Mouse (Mus musculus): ENCODE data around the gene Hivep1. TPM values are rescaled to one million over a fixed set of nuclear protein-coding genes. Genes with fewer than 3 reads are reported as not detected.

Hivep1 gene
- polyA plus RNA-seq, 1 experiment from 2014 or later: 4.6 TPM

DNA sequence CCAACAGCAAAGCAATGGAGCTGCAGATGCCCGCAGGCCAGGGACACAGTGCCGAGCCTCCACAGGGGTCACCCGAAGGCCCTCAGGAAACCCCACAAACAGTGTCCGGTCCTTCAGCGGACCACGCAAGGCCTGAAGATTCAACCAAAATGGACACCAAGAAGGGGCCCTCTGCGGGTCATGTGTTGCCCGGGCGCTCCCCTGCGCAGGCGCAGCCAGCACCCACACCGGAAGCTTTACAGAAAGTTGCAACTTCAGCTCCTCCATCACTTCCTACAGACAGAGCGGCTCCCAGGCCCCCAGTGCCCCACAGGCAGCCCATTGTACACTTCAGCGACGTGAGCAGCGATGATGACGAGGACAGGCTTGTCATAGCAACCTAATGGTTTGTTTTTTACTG lies 132.3 kb downstream of the Hivep1 start:
- Histone ChIP-seq H3K27ac (no peak overlapping the region), H3K9ac (no peak overlapping the region), H3K4me1 (no peaks in the 10 kb centered on the region), H3K27me3 (replicated peaks) (no peaks in the 10 kb centered on the region), H3K4me3 (no peak overlapping the region), H3K36me3 (peaks cover 25% of the 10 kb centered on the region), H3K4me2 (no peak overlapping the region), H3K9me3 (replicated peaks) (no peaks in the 10 kb centered on the region)
- ATAC-seq: no peak
- WGBS (ENCODE audit: insufficient replicate concordance): 90% methylated on average over 17 of the region's 17 CpGs

DNA sequence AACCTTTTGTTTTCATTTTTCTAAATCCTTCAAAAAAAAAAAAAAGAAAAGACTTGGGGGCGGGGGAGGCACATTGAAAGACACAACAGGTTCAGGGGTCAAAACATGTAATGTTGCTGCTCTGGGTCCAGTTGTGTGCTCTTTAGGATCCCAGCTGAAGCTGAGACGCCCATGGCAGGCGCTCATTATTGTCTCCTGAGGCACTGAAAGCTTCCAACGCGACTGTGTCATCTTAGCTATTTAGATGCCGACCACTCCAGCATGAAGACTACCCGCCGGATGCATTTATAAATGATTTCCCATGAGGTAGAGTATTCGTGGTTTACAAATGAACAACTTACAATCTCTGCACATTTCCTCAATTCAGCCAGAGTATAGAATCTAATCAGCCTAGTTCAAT lies 141.2 kb downstream of the Hivep1 start:
- no peak overlapping the region for H3K27ac ChIP-seq
- H3K4me1 ChIP-seq: no peaks in the 10 kb centered on the region
- WGBS (ENCODE audit: insufficient replicate concordance): 69% methylated on average over 9 of the region's 9 CpGs
- H3K9ac ChIP-seq: no peak overlapping the region
- no peak overlapping the region for H3K4me2 ChIP-seq
- no peak overlapping the region for H3K4me3 ChIP-seq
- H3K36me3 ChIP-seq: no peaks in the 10 kb centered on the region
- no peaks in the 10 kb centered on the region for H3K9me3 ChIP-seq (replicated peaks)
- H3K27me3 ChIP-seq (replicated peaks): no peaks in the 10 kb centered on the region
- no peak for ATAC-seq

DNA sequence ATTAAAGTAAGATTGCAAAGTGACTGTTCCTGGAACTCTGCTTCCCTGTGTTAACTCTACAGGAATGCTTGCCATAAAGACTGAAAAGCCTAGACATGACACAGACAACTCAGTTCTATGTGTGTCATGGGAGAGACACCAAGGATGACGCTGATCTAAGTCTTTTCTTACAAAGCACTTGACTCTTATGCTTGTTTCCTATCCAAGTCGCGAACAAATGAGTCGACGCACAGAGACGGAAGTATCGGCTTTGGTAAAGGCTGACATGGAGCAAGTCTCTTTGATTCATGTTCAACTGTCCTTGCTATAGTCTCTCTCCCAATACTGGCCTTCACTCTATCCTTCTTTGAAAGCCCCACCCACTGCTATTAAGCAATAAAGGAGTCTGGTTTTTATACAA lies 143.8 kb downstream of the Hivep1 start:
- H3K4me2 ChIP-seq: no peak overlapping the region
- H3K4me3 ChIP-seq: no peak overlapping the region
- H3K4me1 ChIP-seq: no peaks in the 10 kb centered on the region
- no peak overlapping the region for H3K27ac ChIP-seq
- no peaks in the 10 kb centered on the region for H3K27me3 ChIP-seq (replicated peaks)
- no peak overlapping the region for H3K9ac ChIP-seq
- no peaks in the 10 kb centered on the region for H3K36me3 ChIP-seq
- 78% methylated on average over 7 of the region's 7 CpGs for WGBS (ENCODE audit: insufficient replicate concordance)
- no peak for ATAC-seq
- no peaks in the 10 kb centered on the region for H3K9me3 ChIP-seq (replicated peaks)

DNA sequence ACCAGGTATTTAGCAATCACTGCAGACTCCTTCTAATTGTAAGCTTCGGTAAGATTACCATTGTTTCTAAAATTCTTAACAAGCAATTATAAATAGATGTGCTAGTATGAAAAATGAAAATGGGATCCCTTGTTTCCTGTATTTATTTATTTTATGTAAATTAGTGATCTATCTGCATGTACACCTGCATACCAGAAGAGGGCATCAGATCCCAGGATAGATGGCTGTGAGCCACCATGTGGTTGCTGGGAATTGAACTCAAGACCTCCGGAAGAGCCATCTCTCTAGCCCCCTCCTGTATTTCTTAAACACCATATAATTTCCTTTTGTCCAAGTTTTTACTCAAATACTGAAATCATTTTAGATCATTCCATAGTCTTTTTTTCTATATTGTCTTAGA lies 145.8 kb downstream of the Hivep1 start:
- Histone ChIP-seq H3K9ac (no peak overlapping the region), H3K4me3 (no peak overlapping the region), H3K27me3 (replicated peaks) (no peaks in the 10 kb centered on the region), H3K36me3 (no peaks in the 10 kb centered on the region), H3K27ac (no peak overlapping the region), H3K9me3 (replicated peaks) (no peaks in the 10 kb centered on the region), H3K4me1 (no peaks in the 10 kb centered on the region), H3K4me2 (no peak overlapping the region)
- 73% methylated on average over 2 of the region's 2 CpGs for WGBS (ENCODE audit: insufficient replicate concordance)
- no peak for ATAC-seq

DNA sequence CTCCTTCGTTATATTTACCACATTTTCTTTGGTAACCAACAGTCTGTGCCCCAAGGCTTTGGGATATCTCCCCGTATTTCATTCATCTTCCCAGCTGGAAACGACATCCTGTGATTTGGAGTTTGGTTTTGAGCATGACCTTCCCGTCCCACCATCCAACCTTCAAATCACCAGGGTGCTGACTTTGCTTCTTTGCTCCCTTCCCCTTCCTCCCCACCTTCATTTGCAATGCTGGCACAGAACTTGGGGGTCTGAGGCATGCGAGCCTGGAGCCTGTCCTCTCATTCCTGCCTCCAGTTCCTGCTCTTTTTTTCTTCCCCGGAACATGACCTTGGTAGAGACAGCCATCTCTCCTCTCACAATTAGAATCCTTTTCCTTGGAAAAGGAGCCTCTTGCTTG lies 161.7 kb downstream of the Hivep1 start:
- H3K9me3 ChIP-seq (replicated peaks): no peaks in the 10 kb centered on the region
- no peak overlapping the region for H3K9ac ChIP-seq
- no peaks in the 10 kb centered on the region for H3K4me1 ChIP-seq
- no peak overlapping the region for H3K4me3 ChIP-seq
- H3K27ac ChIP-seq: no peak overlapping the region
- no peak overlapping the region for H3K4me2 ChIP-seq
- 67% methylated on average over 6 of the region's 6 CpGs for WGBS (ENCODE audit: insufficient replicate concordance)
- H3K27me3 ChIP-seq (replicated peaks): no peaks in the 10 kb centered on the region
- H3K36me3 ChIP-seq: no peaks in the 10 kb centered on the region
- ATAC-seq: no peak

DNA sequence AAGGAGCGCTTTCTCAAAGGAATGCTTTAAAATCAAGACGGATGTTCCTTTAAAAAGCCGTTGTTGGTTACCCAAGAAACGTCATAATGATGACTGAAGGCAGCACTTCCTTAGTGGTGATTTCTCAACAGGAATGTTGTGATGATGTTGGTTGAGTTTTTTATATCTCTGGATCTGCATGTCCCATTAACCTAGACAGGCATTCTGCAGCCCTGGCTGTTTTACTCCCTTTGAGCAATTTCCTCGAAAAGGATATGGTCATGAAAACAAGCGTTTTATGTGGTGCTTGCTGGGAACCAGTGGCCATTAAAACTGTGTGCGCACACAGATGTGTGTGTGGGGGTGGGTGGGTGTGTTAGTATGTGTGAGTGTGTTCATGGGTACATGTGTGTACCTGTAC lies 170.6 kb downstream of the Hivep1 start:
- ATAC-seq: no peak
- Histone ChIP-seq H3K4me3 (no peak overlapping the region), H3K4me1 (no peaks in the 10 kb centered on the region), H3K4me2 (no peak overlapping the region), H3K27me3 (replicated peaks) (no peaks in the 10 kb centered on the region), H3K9ac (no peak overlapping the region), H3K36me3 (no peaks in the 10 kb centered on the region), H3K27ac (no peak overlapping the region), H3K9me3 (replicated peaks) (no peaks in the 10 kb centered on the region)
- 75% methylated on average over 7 of the region's 7 CpGs for WGBS (ENCODE audit: insufficient replicate concordance)

DNA sequence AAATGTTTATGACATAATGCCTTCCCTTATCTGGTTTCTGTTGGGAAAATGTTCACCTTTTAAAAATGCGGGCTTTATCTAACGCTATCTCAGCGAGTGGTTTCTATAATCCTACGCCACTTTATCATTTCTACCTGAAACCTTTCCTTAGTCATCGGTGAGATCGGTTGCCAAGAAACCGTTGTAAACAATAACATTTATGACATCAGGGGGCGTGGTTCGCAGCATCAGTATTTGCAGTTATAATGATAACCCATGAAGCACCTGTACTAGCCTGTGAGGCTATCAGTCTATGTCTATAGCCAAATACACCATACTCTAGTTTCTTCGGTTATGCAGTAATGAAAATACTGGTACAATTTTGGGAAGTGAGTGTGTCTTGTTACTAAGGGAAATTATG lies 177.0 kb downstream of the Hivep1 start:
- no peak for ATAC-seq
- H3K27me3 ChIP-seq (replicated peaks): no peaks in the 10 kb centered on the region
- no peaks in the 10 kb centered on the region for H3K36me3 ChIP-seq
- no peak overlapping the region for H3K9ac ChIP-seq
- WGBS (ENCODE audit: insufficient replicate concordance): 73% methylated on average over 10 of the region's 10 CpGs
- H3K4me3 ChIP-seq: no peak overlapping the region
- no peaks in the 10 kb centered on the region for H3K9me3 ChIP-seq (replicated peaks)
- H3K27ac ChIP-seq: no peak overlapping the region
- H3K4me2 ChIP-seq: no peak overlapping the region
- H3K4me1 ChIP-seq: no peaks in the 10 kb centered on the region

DNA sequence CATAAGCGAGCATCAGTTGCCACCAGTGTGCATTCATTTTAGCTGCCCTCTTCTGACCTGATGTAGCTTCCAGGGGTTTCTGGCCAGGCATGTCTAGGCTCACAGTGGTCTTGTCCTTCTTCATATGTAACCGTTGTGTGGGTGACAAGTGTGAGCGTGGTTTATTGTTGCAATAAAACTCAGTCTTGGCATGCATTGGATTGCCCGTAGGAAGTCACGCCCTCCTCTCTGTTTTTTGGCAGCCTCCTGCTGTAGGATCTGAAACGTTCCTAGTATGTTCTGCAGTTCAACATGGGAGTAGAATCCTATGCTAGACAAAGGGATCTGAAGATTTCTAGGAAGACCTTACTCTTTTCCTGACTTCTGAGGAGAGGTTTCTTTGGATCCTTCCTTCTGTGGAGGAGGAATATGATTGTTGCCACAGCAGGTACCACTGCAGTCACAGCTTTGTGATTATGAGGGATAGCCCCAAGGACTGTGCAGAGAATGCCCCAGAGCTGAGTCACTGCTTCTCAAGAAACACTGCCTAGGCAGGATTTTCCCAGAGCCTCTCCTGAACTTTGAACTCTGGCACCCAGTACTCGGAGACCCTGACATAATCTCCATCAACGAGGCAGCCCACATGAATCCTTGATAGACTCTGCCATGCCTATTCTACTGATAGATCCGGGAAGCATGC lies 182.1 kb downstream of the Hivep1 start:
- no peaks in the 10 kb centered on the region for H3K27me3 ChIP-seq (replicated peaks)
- 65% methylated on average over 9 of the region's 9 CpGs for WGBS (ENCODE audit: insufficient replicate concordance)
- H3K4me1 ChIP-seq: no peaks in the 10 kb centered on the region
- H3K27ac ChIP-seq: no peak overlapping the region
- H3K4me3 ChIP-seq: no peak overlapping the region
- no peak for ATAC-seq
- H3K9ac ChIP-seq: no peak overlapping the region
- no peak overlapping the region for H3K4me2 ChIP-seq
- H3K36me3 ChIP-seq: no peaks in the 10 kb centered on the region
- H3K9me3 ChIP-seq (replicated peaks): no peaks in the 10 kb centered on the region

DNA sequence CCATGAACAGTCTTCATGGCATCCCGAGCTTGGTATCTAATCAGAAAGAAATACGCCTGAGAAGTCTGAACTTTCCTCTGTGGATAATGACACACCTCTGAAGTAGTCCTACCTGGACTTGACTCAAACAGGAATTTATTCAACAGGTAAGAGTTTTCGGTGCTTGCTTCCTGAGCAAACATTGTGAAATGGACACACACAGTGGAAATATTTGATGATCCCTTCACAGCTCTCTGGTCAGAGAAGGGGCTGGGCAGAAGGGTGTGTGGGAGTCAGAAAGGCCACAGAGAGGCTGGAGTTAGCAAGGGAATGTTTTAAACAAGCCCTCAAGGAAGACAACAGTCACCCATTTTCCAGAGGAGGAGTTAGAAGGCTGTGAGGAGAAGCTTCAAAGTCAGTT lies 186.7 kb downstream of the Hivep1 start:
- no peak overlapping the region for H3K27ac ChIP-seq
- no peak for ATAC-seq
- no peaks in the 10 kb centered on the region for H3K36me3 ChIP-seq
- H3K9me3 ChIP-seq (replicated peaks): no peaks in the 10 kb centered on the region
- no peak overlapping the region for H3K4me3 ChIP-seq
- H3K27me3 ChIP-seq (replicated peaks): no peaks in the 10 kb centered on the region
- no peak overlapping the region for H3K9ac ChIP-seq
- WGBS (ENCODE audit: insufficient replicate concordance): 71% methylated on average over 3 of the region's 3 CpGs
- H3K4me2 ChIP-seq: no peak overlapping the region
- no peaks in the 10 kb centered on the region for H3K4me1 ChIP-seq

DNA sequence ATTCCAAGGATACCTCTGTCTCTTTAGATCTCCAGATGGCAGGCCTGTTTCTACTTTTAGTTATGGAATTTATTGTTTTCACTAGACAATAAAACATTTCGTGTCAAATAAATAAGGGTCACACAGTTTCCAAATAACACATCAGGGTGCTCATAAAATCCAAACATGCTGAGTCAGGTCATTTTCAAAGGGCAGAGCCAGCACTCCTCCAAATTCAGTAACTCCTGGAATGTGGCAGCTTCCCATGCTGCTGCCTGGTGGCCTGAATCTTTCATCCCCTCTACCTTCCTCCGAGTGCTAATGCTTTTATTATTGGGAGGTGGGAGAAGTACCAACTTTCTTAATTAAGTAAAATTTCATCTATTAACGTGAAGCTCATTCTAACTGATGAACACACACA lies 190.3 kb downstream of the Hivep1 start:
- Histone ChIP-seq H3K4me1 (no peaks in the 10 kb centered on the region), H3K27ac (no peak overlapping the region), H3K9me3 (replicated peaks) (no peaks in the 10 kb centered on the region), H3K4me2 (no peak overlapping the region), H3K36me3 (no peaks in the 10 kb centered on the region), H3K9ac (no peak overlapping the region), H3K4me3 (no peak overlapping the region), H3K27me3 (replicated peaks) (no peaks in the 10 kb centered on the region)
- WGBS (ENCODE audit: insufficient replicate concordance): 45% methylated on average over 3 of the region's 3 CpGs
- ATAC-seq: no peak

Other genes with a start within 250 kb of the Hivep1 start
- gene Adtrp, start 204.3 kb upstream of the Hivep1 start, polyA plus RNA-seq (2016; fragmentation: Nextera tagmentation; extraction: Ambion mirVana): not detected in 2 replicates
- gene Edn1, start 249.5 kb downstream of the Hivep1 start, polyA plus RNA-seq (2016; fragmentation: Nextera tagmentation; extraction: Ambion mirVana): 0.67 and 0.84 TPM in 2 replicates

All from liver, embryonic 12.5 days (tissue).